Mouse (Mus musculus): ENCODE data around the gene Cuedc1. TPM values are rescaled to one million over a fixed set of nuclear protein-coding genes. Genes with fewer than 3 reads are reported as not detected.

Cuedc1 gene
- polyA plus RNA-seq, 1 experiment from 2014 or later = 37.8 TPM

DNA sequence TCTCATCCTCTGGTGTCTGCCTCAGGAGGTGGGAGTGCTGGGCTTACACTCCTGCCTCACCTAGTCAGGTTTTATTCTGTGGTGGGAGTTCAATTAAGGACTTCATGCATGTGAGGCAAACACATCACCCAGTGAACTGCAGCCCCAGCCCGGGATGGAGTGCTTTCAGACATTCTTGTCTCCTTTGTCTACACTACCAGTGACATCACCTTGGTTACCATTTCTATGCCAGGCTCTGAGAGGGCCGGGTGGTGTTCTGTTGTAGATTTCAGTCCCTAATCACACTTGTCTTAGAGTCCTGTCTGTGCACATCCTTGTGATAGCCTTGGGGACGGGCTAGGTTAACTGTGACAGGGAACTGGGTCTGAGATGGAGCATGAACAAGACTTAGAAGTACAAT lies 70.8 kb downstream of the Cuedc1 start:
- ATAC-seq (ENCODE audit: low FRiP score) (0 out of 2 replicates have a peak, but pooled peaks have one; percentile 21), DNase-seq (ENCODE audit: low spot score) (no peak)
- H3K36me3 ChIP-seq (replicated peaks; ENCODE audit: control insufficient read depth, insufficient read depth) = no peaks in the 10 kb centered on the region
- H3K9ac ChIP-seq = no peak overlapping the region
- H3K4me3 ChIP-seq (replicated peaks; ENCODE audit: low read length) = no peak overlapping the region
- WGBS = 15% methylated on average over 3 of the region's 3 CpGs
- no peak overlapping the region for H3K4me2 ChIP-seq (replicated peaks)
- no peaks in the 10 kb centered on the region for H3K27me3 ChIP-seq (ENCODE audit: control insufficient read depth, insufficient read depth, low read length)
- H3K4me1 ChIP-seq (replicated peaks; ENCODE audit: control insufficient read depth, insufficient read depth, low read length) = peaks cover 28% of the 10 kb centered on the region
- H3K9me3 ChIP-seq (ENCODE audit: control insufficient read depth, low read length) = no peaks in the 10 kb centered on the region
- no peak overlapping the region for H3K27ac ChIP-seq

DNA sequence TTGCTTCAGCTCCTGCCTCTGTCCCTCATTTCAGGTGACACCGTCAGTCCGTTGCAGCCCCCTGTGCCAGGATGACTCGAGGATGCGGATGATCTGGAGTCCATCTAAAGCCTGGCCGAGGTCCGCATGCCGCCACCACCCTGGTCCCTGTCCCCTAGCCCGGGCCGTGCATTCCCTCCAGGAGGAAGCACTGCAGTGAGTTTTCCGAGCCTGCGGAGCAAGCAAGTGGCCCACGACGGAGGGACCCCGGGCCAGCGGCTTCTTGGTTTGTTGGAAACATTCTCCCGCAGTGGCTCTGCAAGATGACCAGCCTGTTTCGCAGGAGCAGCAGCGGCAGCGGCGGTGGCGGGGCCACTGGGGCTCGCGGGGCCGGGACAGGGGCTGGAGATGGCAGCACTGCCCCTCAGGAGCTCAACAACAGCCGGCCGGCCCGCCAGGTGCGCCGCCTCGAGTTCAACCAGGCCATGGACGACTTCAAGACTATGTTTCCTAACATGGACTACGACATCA lies 71.7 kb downstream of the Cuedc1 start:
- Histone ChIP-seq H3K27ac (no peak overlapping the region), H3K4me1 (replicated peaks; ENCODE audit: control insufficient read depth, insufficient read depth, low read length) (peaks cover 31% of the 10 kb centered on the region), H3K27me3 (ENCODE audit: control insufficient read depth, insufficient read depth, low read length) (no peaks in the 10 kb centered on the region), H3K9me3 (ENCODE audit: control insufficient read depth, low read length) (no peaks in the 10 kb centered on the region), H3K9ac (no peak overlapping the region), H3K4me3 (replicated peaks; ENCODE audit: low read length) (no peak overlapping the region), H3K36me3 (replicated peaks; ENCODE audit: control insufficient read depth, insufficient read depth) (no peaks in the 10 kb centered on the region), H3K4me2 (replicated peaks) (no peak overlapping the region)
- DNase-seq (ENCODE audit: low spot score) = no peak
- 23% methylated on average over 32 of the region's 32 CpGs for WGBS
- no peak for ATAC-seq (ENCODE audit: low FRiP score)

DNA sequence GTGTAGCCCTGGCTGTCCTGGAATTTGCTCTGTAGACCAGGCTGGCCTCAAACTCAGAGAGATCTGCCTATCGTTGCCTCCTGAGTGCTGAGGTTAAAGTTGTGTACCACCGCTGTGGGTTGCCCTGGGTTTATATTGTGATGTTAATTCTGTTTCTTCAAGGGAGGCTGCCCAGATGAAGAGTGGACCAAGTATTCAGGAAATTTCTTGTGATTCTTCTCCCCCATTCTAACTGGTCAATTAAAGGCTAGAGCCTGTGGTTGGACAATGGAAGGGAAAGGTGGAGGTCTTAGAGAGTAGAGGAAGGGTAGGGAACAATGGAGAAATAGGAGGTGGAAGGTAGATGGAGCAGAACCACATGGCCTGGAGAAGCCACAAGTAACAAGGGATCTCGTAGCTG lies 72.7 kb downstream of the Cuedc1 start:
- Histone ChIP-seq H3K27ac (no peak overlapping the region), H3K9me3 (ENCODE audit: control insufficient read depth, low read length) (no peaks in the 10 kb centered on the region), H3K9ac (no peak overlapping the region), H3K27me3 (ENCODE audit: control insufficient read depth, insufficient read depth, low read length) (no peaks in the 10 kb centered on the region), H3K4me1 (replicated peaks; ENCODE audit: control insufficient read depth, insufficient read depth, low read length) (peaks cover 27% of the 10 kb centered on the region), H3K36me3 (replicated peaks; ENCODE audit: control insufficient read depth, insufficient read depth) (no peaks in the 10 kb centered on the region), H3K4me2 (replicated peaks) (no peak overlapping the region), H3K4me3 (replicated peaks; ENCODE audit: low read length) (no peak overlapping the region)
- no peak for ATAC-seq (ENCODE audit: low FRiP score)
- WGBS = 40% methylated on average over 3 of the region's 3 CpGs
- no peak for DNase-seq (ENCODE audit: low spot score)

DNA sequence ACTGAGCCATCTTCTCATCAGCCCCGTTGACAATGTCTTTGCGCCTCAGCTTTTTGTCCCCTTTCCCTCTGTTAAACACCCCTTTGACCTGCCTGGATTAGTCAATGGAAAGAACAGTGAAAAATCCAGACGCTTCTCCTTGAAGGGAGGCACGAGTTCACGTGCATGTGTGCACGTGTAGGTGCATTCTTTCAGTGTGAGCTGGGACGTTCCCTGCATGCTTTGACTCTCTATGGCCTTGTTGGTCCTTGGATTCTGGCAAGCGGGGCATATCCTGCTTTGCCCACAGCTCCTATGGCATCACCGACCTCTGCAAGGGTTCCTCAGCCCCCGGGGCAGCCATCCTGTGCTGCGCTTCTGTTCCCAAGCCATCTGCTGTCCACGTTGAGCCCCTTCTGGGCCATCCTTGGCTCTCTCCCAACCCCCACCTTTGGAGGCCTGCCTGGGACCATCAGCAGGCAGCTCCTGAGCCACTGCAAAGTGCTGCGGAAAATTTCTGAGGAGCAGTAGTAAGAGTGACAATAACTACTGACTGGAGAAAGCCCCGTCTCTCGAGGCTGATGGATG lies 74.1 kb downstream of the Cuedc1 start:
- Histone ChIP-seq H3K36me3 (replicated peaks; ENCODE audit: control insufficient read depth, insufficient read depth) (no peaks in the 10 kb centered on the region), H3K9me3 (ENCODE audit: control insufficient read depth, low read length) (no peaks in the 10 kb centered on the region), H3K9ac (no peak overlapping the region), H3K4me2 (replicated peaks) (no peak overlapping the region), H3K4me3 (replicated peaks; ENCODE audit: low read length) (no peak overlapping the region), H3K27ac (no peak overlapping the region), H3K4me1 (replicated peaks; ENCODE audit: control insufficient read depth, insufficient read depth, low read length) (peaks cover 27% of the 10 kb centered on the region), H3K27me3 (ENCODE audit: control insufficient read depth, insufficient read depth, low read length) (no peaks in the 10 kb centered on the region)
- 56% methylated on average over 15 of the region's 15 CpGs for WGBS
- ATAC-seq (ENCODE audit: low FRiP score) (no peak), DNase-seq (ENCODE audit: low spot score) (no peak)

DNA sequence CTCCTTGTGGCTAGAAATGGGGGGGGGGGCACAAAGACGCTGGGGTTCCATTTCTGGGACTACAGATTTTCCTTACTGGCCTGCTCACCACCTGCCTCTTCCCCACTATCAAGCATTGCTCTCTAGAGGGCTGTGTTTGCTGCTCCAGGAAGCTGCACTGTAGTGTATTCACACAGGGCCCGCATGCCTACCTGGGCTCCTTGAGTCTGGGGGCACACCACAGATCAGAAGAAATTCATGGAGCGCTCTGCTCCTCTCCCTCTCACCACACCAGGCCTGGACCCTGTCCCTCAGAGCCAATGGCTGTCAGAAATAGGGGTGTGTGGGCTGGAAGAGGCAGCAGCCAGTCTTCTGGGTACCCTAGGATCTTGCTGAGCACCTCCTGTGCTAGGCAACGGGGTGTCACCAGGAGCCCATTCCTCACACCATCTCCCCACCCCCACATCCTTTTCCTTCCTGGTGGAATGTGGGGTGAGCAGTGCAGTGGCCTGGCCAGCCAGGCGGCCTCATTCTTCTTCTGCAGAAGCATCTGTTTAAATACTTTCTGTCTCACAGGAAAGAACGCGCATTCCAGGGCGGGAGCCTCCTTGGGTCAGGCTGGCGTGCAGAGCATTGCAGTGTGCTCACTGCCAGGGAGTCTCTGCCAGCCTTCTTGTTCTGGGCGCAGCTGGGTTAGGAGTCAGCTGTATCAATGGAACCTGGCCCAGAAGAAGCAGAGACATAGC lies 74.9 kb downstream of the Cuedc1 start:
- Histone ChIP-seq H3K4me1 (replicated peaks; ENCODE audit: control insufficient read depth, insufficient read depth, low read length) (peaks cover 27% of the 10 kb centered on the region), H3K4me3 (replicated peaks; ENCODE audit: low read length) (no peak overlapping the region), H3K9ac (no peak overlapping the region), H3K36me3 (replicated peaks; ENCODE audit: control insufficient read depth, insufficient read depth) (peaks cover 8% of the 10 kb centered on the region; the same call in 1 of the 2 replicates), H3K27me3 (ENCODE audit: control insufficient read depth, insufficient read depth, low read length) (no peaks in the 10 kb centered on the region), H3K27ac (peak overlapping the region; percentile 9), H3K4me2 (replicated peaks) (no peak overlapping the region), H3K9me3 (ENCODE audit: control insufficient read depth, low read length) (no peaks in the 10 kb centered on the region)
- WGBS = 28% methylated on average over 10 of the region's 10 CpGs
- ATAC-seq (ENCODE audit: low FRiP score) (0 out of 2 replicates have a peak, but pooled peaks have one; percentile 40), DNase-seq (ENCODE audit: low spot score) (peak; percentile 50)

DNA sequence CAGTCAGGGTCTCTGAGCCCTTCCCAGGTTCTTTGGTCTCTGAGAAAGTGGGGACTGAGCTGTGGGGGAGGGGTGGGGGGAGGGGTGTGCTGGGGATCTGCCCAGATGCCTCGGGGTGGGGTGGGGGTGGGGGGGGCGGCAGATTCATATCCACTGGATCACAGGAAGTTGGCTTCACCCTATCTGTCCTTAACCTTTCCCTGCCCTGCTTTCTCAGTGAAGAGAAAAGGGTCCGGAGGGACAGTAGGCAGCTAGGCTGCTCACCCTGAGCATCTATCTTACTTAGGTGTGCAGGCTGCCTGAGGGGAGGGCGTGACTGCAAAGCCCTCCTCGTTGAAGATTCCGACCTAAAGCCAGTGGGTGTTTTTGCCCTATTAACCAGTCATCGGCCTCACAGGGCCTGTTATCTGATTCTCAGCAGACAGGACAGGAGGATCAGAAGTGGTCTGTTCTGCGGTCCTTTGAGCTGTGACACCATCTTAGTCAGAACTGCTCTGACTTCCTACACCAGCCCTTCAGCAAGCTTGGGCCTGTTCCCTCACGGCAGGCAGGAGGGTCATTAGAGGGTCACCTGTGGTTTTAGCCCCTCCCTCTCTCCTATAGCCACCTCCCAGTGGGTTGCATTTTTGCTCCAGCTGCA lies 75.6 kb downstream of the Cuedc1 start:
- Histone ChIP-seq H3K9me3 (ENCODE audit: control insufficient read depth, low read length) (no peaks in the 10 kb centered on the region), H3K4me1 (replicated peaks; ENCODE audit: control insufficient read depth, insufficient read depth, low read length) (peaks cover 25% of the 10 kb centered on the region), H3K4me3 (replicated peaks; ENCODE audit: low read length) (no peak overlapping the region), H3K4me2 (replicated peaks) (no peak overlapping the region), H3K9ac (no peak overlapping the region), H3K36me3 (replicated peaks; ENCODE audit: control insufficient read depth, insufficient read depth) (peaks cover 15% of the 10 kb centered on the region), H3K27ac (peak overlapping the region; percentile 9; the same call in 1 of the 2 replicates), H3K27me3 (ENCODE audit: control insufficient read depth, insufficient read depth, low read length) (no peaks in the 10 kb centered on the region)
- ATAC-seq (ENCODE audit: low FRiP score) = no peak
- DNase-seq (ENCODE audit: low spot score) = no peak
- 34% methylated on average over 9 of the region's 9 CpGs for WGBS

DNA sequence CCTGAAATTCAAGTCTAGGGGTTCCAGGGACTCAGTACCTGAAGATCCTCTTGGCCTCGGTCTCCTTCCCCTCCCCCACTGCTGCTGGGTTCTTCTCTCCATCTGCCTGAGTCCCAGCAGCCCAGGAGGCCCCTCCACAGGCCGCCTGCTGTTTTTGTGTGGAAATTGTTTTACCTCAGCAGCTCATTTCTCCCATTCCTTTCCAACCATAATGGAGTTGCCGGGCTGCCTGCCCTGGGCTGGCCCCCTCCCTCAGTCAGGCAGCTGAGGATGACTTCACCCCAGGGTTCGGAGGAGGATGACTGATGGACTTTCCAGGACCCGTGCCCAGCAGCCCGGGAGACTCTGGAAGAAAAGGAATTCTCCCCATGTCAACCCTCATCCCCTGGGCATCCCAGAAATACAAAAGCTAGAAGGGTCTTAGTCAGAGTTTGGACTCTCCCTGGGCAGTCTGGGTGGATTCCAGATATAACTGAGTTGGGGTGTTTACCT lies 82.7 kb downstream of the Cuedc1 start:
- WGBS = 7% methylated on average over 6 of the region's 6 CpGs
- DNase-seq (ENCODE audit: low spot score) = peak; percentile 51
- Histone ChIP-seq H3K9me3 (ENCODE audit: control insufficient read depth, low read length) (no peaks in the 10 kb centered on the region), H3K27ac (peak overlapping the region; percentile 66), H3K4me2 (replicated peaks) (0 out of 2 replicates have a peak overlapping the region, but pooled peaks have one; percentile 10), H3K9ac (0 out of 2 replicates have a peak overlapping the region, but pooled peaks have one; percentile 24), H3K27me3 (ENCODE audit: control insufficient read depth, insufficient read depth, low read length) (no peaks in the 10 kb centered on the region), H3K4me3 (replicated peaks; ENCODE audit: low read length) (no peak overlapping the region), H3K4me1 (replicated peaks; ENCODE audit: control insufficient read depth, insufficient read depth, low read length) (peaks cover 18% of the 10 kb centered on the region), H3K36me3 (replicated peaks; ENCODE audit: control insufficient read depth, insufficient read depth) (peaks cover 51% of the 10 kb centered on the region)
- ATAC-seq (ENCODE audit: low FRiP score) = peak; percentile 81

DNA sequence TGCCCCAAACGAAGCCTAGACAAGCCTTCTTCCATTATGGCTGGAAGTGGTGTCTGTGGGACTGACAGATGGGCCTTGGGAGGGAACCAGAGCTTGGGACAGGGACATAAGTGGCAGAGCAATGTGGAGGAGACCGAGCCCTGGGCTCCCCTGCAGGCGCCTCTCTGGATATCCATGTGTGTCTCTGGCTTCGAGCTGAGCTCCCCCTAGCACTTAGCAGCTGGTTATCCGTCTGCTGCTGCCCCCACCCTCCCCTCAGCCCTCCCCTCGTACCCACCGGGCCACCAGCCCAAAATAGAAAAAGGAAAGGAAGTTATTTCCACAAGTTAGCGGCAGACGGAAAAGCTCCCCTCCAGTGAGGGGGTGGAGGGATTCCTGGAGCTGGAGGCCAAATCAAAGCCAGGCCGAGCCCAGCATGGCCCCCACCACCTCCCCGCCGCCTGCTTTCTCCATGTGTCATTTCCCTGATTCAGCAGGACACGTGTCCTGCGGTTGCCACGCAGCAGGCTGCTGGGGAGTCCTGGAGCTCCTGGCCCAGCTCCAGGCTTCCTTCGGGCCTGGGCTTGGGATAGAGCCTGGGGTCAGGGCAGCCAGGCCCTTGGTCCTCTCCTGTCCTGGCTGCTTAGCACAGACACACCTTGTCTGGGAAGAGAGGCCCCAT lies 83.2 kb downstream of the Cuedc1 start:
- ATAC-seq (ENCODE audit: low FRiP score) (peak; percentile 81), DNase-seq (ENCODE audit: low spot score) (no peak)
- no peaks in the 10 kb centered on the region for H3K9me3 ChIP-seq (ENCODE audit: control insufficient read depth, low read length)
- H3K27me3 ChIP-seq (ENCODE audit: control insufficient read depth, insufficient read depth, low read length) = no peaks in the 10 kb centered on the region
- peaks cover 51% of the 10 kb centered on the region for H3K36me3 ChIP-seq (replicated peaks; ENCODE audit: control insufficient read depth, insufficient read depth)
- WGBS = 5% methylated on average over 16 of the region's 16 CpGs
- peak overlapping the region; percentile 66 for H3K27ac ChIP-seq
- 0 out of 2 replicates have a peak overlapping the region, but pooled peaks have one; percentile 24 for H3K9ac ChIP-seq
- H3K4me3 ChIP-seq (replicated peaks; ENCODE audit: low read length) = no peak overlapping the region
- H3K4me1 ChIP-seq (replicated peaks; ENCODE audit: control insufficient read depth, insufficient read depth, low read length) = peaks cover 18% of the 10 kb centered on the region
- no peak overlapping the region for H3K4me2 ChIP-seq (replicated peaks)

All from hindbrain, embryonic 14.5 days (tissue).